Mouse (Mus musculus): ENCODE measurements around the gene H60c.

- TF ChIP-seq POLR2A (IDR thresholded peaks at IDR 0.05; ENCODE audit: low read depth, low read length) (no peak), CTCF (IDR thresholded peaks at IDR 0.05; ENCODE audit: extremely low read depth, insufficient read depth, insufficient read length, insufficient replicate concordance) (no peak)
Measured at GRCm38 (mm10) chr10:3236638-3237270, 30.8 kb downstream of the H60c start.
